Mouse (Mus musculus) central nervous system, embryonic 11.5 days (tissue): ENCODE results near the gene Ggt1. TPM values are rescaled to one million over a fixed set of nuclear protein-coding genes. Genes with fewer than 3 reads are reported as not detected.

Experiments used
- polyA plus RNA-seq: library from polyadenylated mRNA; depleted of rRNA; stranded (reverse); fragments of >200 nt; gene quantifications from 2 replicates; pipeline ENCODE4 v1.2.3, GENCODE M21; 2012; rRNA removed

Gene Ggt1
- 1.2 and 1.7 TPM in 2 replicates for polyA plus RNA-seq

DNA sequence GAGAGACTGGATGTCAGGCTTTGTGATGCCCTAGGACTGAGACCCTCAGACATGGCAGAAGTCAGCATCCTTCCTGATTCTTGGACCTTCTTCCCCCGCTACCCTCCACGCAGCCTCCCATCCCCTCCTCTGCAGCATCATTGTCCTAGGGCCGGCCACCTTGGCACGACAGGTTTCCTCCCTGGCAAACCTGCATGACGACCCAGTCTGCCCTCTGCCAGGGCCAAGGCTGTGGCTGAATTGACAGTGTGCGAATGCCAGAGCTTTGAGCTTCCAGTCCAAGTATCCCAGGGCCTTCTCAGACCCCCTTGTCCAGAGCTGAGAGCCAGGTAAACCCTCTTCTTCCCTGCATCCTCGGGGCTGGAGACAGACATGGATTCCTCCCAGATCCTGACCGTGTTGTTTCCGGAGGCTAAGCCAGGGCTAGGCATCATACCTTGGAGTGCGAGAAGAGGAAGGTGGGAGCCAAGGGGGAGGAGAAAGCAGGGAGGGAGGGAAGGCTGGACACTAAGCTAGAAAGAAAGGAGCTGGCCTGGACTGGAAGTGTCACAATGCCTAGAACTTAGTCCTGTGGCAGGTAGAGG, at the start of gene Ggt1:
Gene Ggt1, plus strand, starts transcription at position 534 of the 584 bp plus-strand sequence.

DNA sequence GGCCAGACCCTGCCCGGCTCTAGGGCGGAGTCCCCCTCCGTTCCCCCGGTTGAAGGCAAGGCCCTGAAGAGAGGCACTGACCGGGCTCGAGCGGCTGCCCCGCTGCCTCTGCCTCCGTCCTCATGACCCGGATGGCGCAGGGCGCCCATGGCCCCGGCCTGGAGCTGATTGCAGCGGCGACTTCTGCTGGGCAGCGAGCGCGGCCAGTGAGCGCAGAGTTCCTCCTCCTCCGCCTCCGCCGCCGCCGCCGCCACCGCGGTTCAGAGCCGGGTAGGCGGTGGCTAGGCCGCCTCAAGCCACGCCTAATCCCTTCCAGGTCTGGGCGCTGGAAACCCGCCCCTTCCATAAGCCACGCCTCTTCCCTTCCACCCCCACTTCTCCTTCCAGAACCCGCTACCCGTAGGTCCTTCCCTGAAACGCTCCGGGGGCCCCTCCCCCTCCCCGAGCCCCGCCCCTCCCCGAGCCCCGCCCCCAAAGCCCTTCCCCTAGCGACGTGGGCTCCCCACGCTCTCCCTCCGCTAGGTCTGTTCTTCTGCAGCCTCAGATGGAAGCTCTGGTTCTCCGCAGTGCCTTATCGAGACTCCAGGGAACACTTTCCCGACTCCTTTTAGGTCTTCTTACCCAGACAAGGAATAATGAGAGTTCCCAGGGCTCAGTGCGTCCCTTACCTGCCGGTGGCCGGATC, 44.2 kb upstream of the Ggt1 start, which contains the start of gene Snrpd3:
Gene Snrpd3, plus strand, starts transcription at position 479 of the 685 bp plus-strand sequence.

DNA sequence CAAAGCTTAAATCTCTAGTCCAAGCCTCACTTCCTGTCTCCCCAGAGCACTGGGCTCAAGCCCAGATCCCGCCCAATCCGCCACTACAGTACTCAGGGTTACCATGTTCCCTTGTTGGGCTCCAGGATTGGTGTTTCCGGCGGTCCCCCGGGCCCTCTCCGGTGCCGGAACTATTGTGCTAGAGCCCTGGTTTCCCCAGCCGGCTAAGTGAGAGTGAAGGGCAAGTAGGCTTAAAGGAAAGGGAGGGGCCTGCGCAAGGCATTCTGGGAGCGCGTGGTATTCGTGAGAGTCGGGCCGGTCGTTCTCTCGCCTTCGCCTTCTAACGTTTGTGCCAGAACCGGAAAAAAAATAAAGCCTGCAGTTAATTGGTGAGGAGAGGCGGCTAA, 43.7 kb upstream of the Ggt1 start, which contains the start of gene Gucd1:
Gene Gucd1, minus strand, starts transcription at position 215 of the 386 bp plus-strand sequence.

DNA sequence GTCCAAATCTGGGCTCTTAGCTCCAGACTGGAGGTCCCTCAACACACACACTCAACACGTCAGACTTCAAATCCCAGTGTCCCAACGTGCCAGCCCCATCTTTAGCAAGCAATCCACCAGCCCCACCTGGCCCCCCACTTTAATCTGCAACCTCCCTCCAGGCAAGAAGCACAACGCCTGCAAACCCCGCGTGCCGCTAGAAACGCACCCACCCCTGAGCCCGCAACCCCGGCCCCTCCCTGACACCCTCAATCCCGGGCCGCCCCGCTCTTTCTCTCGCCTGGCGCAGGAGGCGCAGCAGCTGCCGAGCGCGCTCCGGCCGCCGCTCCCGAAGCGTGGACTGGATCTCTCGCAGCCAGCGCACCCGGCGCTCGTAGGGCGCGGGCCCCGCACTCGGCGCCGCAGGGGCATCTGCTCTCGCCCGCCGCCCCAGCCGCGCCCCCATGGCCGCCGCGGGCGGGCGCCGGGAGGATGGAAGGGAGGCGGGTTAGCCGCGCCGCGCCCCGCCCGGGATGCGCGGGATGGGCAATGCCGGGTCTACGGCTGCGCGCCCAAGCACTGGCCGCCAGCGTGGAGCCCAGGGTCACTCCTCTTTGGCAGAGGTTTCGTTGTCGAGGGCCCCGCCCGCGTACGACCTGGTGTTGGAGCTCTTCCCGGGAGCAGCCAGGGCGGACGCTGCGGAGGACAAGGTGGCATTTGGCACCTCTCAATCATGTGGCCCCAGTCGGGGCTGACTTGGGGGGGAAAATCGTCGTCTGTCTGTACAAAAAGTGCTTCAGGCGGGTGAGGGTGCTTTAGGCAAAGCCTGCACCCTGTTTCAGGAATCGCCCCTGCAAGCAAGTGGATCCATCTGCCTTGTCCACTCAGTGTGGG, 1.5 kb upstream of the Ggt1 start, which contains the start of gene Lrrc75b:
Gene Lrrc75b, minus strand, starts transcription at position 655 of the 873 bp plus-strand sequence.

DNA sequence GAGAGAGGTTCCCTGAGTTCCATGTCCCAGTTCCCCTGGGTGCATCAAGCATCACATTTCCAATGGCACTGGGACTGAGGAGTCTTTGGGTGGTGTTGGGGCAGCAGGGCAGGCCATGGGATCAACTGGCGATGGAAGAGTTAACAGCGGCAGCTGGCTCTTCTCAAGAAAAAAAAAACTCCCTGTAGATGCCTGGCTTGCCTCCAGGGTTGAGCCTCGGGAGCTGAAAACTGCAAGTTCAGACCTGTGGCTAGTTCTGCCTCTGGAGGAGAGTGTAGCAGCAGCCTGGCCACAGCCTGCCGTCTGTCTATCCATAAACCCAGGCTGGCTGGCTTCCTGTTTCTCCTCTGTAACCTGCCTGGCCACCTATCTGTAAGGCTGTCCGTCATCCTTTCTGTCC, 27.7 kb downstream of the Ggt1 start, which contains the start of gene Ggt5:
Gene Ggt5, plus strand, starts transcription at position 212 of the 400 bp plus-strand sequence.

Other genes starting within 250 kb of the Ggt1 start
- gene Adora2a, start 244.7 kb upstream of the Ggt1 start, polyA plus RNA-seq, result 3.2 and 5.5 TPM in 2 replicates
- gene Upb1, start 160.5 kb upstream of the Ggt1 start, polyA plus RNA-seq, result 0.16 and 0.44 TPM in 2 replicates
- 123 and 166 TPM in 2 replicates for gene Snrpd3, start 44.1 kb upstream of the Ggt1 start, polyA plus RNA-seq
- gene Gucd1, start 43.6 kb upstream of the Ggt1 start, polyA plus RNA-seq, result 25.8 and 33.1 TPM in 2 replicates
- gene Lrrc75b, start 1.3 kb upstream of the Ggt1 start, polyA plus RNA-seq, result 4.1 and 4.3 TPM in 2 replicates
- 1.1 and 3.1 TPM in 2 replicates for gene Ggt5, start 27.7 kb downstream of the Ggt1 start, polyA plus RNA-seq
- 2.1 and 2.8 TPM in 2 replicates for gene Susd2, start 82.4 kb downstream of the Ggt1 start, polyA plus RNA-seq
- gene Cabin1, start 202.7 kb downstream of the Ggt1 start, polyA plus RNA-seq, result 35.0 and 37.3 TPM in 2 replicates
- gene Ddt, start 211.8 kb downstream of the Ggt1 start, polyA plus RNA-seq, result 54.7 and 59.6 TPM in 2 replicates
- not detected in 2 replicates for gene Gm20441, start 219.3 kb downstream of the Ggt1 start, polyA plus RNA-seq
- 1.3 and 2.3 TPM in 2 replicates for gene Gstt3, start 219.8 kb downstream of the Ggt1 start, polyA plus RNA-seq
- gene Gstt1, start 237.0 kb downstream of the Ggt1 start, polyA plus RNA-seq, result 6.6 and 8.6 TPM in 2 replicates